Mouse (Mus musculus) frontal cortex, postnatal 36 days (tissue): ENCODE measurements around the gene 1700014D04Rik.
"Not testable (repeated sequence)": the region's sequence is repeated elsewhere in the genome, so short reads cannot be mapped to it uniquely, and the experiment has no call there.

Source experiments
- DNase-seq, 2 experiments: peaks; one replicate each; pipeline ENCODE4 v3.0.0; 2022; ENCODE audit warnings: low spot score in 2 of 2

1700014D04Rik gene

DNA sequence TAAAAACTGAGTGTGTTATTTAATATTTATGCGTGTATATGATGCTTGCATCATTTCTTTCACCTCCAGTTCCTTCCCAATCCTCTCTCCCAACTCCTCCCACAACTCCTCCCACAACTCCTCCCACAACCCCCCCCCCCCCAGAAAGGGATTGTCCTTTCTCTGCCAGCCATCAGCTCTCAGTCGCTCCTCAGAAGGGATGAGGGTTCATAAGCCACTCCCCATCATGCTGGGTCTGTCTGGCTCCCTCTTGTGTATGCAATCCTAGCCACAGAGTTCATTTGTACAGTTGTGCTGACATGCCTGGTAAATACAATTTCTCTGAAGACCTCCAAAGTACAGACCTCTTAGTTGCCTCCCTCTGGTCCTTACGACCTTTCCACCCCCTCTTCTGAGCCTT, 11.4 kb downstream of the 1700014D04Rik start:
- DNase-seq = no peak

DNA sequence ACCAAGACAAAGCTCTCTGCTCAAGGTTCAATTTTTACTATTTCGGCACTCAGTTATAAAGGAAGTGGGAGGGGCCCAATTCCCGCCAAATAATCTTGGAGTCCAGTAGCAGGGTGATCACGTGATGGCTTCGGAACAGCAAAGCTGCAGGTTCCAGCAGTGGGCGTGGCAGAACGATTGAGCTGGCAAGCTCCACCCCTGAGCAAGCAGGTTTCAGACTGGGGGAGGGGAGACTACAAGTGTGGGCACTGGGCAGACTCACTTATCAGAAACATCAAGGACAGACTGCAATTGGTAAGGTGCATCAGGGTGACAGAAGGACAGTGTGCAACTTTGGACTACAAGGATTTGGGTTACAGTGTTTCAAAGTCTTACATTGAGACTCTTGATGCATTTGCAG, 12.2 kb downstream of the 1700014D04Rik start:
- not testable (repeated sequence) for DNase-seq

DNA sequence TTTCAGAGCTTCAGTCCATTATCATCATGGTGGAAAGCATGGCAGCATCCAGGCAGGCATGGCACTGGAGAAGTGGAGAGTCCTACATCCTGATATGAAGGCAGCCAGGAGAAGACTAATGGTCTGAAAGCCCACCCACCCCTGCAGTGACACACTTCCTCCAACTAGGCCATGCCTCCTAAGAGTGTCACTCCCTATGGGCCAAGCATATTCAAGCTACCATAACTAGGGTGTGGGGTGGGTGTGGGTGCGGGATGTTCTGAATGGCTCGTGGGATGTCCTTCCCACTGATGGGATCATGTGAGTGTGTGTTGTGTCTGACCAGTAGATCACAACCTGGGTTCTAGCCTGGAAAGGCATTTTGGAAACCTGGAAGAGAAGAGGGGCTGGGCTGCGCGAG, 12.6 kb downstream of the 1700014D04Rik start:
- no peak for DNase-seq

DNA sequence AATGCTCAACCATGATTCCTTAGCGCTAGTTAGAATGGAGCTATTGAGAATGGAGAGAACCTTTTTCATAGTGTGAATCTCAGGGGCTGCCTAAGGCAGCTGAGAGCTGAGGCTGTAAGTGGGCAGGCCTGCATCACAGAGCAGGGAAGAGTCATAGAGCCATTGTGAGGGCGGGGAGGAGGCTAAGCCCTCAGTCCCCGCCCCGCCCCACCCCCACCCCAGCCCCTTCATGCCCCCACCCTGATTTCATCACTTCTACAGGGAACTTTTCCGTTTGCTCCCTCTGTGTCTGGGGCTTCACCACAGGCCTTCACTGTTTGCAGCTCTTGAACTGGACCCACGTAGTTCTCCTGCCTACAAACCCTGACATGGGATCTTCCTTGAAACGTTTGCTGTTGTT, 14.9 kb downstream of the 1700014D04Rik start, which contains the start of gene Spata31d1d:
Spata31d1d (minus strand) TSS at position 101 of the 400 bp plus-strand sequence.
- DNase-seq = no peak

DNA sequence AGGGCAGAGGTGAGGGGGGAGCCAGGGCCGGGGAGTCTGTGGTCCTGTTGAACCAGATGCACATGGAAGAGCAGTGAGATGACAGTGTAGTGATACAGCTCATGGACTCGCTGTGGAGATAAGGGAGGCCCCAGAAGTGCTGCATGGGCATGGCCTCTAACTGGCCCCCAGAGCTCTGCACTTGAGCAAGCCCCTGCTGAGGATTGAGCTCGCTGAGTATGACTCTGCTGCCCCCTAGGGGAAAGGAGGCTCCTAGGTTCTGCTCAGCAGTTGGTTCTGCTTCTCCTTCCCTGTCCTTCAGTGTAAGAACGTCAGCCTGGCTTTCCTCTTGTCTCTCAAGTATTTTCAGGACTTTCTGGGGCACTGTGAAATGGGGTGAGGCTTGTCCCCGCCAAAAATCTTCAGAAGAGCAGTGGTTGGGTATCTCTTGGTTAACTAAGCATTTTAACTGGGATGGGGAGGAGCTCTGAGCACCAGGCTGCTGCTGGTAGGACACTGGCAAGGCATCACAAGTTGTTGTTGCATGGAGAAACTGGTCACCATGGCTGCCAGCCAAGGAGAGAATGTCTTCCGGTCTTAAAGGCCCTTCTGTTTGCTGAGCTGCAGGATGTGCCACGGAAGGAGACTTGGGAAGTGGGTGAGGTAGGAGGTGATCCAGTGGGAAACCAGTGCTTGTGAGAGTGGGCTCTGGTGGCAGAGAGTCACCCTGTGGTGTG, 18.0 kb downstream of the 1700014D04Rik start:
- peak; percentile 86 to 89 for DNase-seq

DNA sequence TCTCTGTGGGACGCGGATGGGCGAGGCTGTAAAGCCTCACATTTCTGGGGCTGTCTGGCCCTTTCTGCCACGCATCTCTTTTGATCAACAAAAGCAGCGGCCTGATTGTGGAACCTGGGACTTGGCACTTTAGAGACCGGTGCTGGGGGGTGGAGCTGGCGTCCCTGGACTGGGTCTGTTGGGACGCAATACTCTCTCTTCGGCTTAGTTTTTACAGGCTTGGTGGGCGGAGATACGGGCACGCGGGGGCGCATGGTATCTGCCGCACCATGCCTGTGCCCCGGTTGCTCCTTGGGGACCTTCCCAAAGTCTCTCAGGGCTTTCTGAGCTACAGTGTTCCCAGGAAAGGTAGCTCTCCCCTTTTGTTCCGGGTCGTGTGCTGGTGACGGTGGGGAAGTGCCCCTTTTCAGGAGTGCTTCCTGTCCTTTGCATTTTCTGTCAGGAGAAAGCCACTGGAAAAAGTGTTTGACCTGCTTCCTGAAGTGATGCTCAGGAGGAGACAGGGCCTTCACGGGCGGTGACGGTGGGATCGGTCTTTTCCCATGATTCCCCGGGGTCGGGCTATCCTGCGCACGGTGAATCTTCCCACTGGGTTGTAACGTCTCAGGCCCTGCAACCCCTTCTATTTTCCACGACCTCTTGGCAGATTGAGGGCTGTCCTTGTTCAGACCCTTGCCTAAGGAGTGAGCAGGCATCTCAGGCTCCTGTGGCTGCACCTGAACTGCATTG, 20.2 kb downstream of the 1700014D04Rik start:
- DNase-seq = no peak

DNA sequence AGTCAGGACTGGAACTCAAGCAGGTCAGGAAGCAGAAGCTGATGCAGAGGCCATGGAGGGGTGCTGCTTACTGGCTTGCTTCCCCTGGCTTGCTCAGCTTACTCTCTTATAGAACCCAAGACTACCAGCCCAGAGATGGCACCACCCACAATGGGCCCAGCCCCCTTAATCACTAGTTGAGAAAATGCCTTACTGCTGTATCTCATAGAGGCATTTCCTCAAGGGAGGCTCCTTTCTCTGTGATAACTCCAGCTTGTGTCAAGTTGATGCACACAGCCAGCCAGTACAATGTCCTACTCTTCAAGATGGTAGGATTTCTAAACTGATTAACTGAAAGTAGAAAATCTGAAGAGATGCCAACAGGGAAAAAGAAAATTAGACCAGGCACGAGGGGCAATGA, 24.5 kb downstream of the 1700014D04Rik start:
- DNase-seq = not testable (repeated sequence)

DNA sequence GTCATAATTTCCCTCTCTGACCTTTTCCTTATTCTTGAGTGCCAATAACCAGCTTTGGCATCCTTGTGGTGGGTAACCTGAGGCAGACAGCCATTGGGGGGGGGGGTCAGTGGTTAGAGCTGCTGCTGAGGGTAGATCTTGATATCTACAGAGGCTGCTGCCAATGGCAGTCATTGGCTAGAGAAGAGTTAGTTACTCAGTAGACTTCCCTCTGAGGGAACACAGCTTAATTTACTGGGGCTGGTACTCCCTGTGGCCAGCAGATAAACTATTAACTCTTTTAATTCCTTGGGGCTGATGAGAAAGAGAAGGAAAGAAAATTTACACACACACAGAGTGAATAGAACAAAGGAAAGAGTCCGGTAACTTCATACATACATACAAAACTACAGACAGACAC, 27.1 kb downstream of the 1700014D04Rik start:
- no peak for DNase-seq

DNA sequence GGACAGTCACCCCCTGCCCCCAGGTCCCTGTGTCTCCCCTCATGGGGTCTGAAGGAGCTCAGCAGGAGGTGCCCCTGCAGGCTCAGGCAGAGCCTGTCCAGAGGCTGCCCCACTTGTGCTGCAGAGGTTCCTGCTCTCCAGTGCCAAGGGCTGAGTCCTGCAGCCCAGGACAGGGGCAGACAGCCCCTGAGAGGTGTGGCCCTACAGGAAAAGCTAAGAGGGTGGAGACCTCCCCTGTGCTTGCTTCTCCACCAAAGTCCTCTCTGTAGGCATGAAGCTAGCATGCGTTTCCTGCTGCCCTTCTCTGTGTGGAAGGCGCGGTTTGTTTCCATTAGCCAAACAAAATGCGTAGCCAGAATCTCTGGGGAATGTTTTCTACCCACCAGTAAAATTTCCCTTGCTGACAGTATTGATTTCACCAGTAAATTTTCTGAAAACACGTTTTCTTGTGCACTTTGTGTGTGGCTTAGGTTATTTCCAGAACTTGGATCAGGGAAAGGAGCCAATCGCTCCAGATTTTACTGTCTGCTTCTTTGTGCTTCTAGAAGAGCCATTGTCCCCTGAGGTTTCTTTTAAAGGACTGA, 27.6 kb downstream of the 1700014D04Rik start:
- not testable (repeated sequence) for DNase-seq

DNA sequence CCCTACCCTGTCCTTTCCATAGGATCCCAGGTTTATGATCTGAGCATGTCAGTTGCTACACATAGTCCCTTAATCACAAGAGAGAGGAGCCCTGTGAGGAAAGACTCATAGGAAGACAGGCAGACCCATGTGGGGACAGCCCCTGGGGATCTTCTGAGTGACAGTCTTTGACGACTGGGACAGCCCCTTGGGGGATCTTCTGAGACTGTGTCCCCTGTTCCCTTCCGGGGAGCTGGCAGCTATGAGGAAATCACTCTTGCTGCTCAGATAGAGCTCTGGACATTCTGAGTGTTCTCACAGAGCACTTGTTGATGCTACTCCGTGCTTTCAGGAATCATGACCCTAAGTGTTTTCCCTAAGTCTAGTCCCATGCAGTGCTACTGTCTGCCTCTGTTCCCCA, 32.8 kb downstream of the 1700014D04Rik start:
- DNase-seq = no peak

DNA sequence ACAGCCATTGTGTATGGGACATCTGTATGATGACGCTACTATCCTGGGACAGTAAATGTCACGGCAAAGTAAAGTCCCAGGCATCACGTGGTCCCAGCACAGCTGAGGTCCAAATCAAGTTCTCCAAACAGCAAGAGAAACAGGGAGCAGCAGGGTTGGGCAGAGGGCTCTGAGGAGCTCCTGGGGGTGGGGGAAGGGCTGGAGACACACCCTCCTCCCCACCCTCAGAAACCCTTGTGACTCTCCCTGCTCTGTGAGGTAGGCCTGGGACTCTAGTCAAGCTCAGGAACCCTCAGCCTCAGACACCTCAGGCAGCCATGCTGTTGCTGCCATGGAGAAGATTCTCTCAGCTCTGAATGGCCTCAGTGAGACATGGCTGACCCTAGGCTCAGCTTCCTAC, 34.6 kb downstream of the 1700014D04Rik start, which contains the start of gene Spata31d1b:
Spata31d1b (plus strand) TSS at position 301 of the 400 bp plus-strand sequence.
- DNase-seq = not testable (repeated sequence)

DNA sequence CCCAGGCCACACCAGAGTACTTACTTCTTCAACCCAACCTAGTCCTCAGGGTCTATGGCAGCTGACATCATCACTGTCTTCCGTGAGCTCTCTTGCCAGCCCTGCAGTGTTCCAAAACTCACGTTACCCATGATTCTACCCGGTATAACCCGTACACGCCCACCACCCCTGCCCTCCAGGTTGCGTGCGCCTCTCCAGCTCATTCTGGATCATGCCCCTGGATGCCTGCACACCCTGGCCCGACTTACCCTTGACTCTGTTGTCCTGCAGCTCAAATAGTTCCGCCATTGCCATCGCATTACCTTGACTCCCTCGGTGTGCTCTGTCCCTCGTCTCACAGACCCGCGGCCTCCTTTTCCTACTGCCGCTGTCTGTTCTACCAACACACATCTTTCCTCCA, 36.3 kb downstream of the 1700014D04Rik start, which contains the start of gene Spata31d1a:
Spata31d1a (minus strand) TSS at position 101 of the 400 bp plus-strand sequence.
- no peak for DNase-seq

DNA sequence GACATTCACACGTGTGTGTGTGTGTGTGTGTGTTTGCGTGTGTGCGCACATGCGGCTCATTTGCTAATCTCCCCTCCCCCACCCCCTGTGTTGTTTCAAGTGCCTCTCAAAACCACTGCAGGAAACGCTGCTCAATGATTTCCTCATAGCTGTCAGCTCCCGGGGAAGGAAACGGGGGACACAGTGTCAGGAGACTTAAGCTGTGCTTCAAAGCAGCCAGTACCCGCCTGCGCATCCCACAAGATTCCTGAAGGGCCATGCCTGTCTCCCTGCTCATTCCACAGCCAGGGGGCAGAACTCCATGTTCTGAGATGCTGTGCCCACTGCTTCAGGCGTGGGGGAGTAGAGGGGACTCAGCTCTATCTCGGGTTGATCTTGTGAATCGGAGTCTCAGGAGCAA, 42.0 kb downstream of the 1700014D04Rik start:
- DNase-seq = peak; percentile 14 to 41

DNA sequence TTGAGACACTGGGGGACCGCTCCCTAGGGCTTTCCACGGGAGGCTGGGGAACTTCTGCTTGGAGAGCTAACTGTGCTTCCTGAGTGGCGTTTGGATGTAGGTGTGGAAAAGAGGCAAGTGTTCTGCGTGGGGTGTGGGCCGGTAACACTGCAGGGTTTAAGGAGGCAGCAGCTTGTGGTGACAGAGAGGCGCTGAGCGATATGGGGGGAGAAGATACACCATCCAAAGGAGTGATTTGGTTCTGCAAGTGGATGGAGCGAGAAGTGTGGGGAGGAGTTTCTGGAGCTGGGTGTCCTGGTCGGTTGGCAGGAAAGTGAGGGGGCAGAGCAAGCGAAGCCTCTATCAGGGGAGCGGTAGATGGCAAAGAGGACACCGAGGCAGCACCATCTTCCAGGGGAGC, 43.0 kb downstream of the 1700014D04Rik start:
- DNase-seq = peak; percentile 45 to 54

DNA sequence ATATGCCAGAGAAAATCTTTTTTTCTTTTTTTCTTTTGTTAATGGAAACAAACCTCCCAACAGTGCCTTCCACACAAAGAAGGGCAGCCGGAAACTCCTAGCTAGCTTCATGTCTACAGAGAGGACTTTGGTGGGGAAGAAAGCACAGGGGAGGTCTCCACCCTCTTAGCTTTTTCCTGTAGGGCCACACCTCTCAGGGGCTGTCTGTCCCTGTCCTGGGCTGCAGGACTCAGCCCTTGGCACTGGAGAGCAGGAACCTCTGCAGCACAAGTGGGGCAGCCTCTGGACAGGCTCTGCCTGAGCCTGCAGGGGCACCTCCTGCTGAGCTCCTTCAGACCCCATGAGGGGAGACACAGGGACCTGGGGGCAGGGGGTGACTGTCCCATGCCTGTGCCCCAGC, 46.4 kb downstream of the 1700014D04Rik start:
- DNase-seq = not testable (repeated sequence)

DNA sequence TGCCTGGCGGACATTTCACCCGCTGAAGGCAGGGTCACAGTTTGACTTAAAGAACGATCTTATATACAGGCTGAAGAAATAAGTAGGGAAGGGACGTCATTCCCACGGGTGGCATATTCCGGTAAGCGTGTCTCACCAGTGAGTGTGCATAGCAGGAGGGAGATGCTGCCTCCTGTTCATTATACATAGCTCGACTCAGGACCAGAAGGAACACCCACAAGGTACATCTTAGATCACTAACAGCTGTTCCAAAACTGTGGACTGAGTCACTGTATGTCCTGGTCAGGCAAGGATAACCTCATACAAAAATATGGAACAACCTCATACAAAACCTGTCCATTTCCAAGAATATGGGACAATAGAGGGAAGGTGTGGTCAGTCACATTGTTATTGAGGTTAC, 47.4 kb downstream of the 1700014D04Rik start:
- peak; percentile 15 to 33 for DNase-seq

DNA sequence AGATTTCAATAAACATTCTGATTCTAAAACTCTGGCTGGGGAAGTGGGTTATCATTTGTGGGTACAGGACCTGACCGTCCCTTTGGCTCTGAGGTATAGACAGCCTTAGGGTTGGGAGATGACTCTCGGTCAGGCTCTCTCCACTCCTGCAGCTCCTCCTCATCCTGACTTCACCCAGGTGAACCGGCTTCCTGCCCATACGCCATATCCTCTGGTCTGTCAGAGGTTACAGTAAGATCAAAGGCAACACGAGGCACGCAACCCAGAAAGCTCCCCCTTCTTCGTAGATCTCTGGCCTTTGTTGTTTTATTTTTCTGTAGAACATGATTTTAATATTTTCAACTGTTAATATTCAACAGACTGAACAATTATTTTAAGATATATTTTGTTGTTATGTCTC, 50.8 kb downstream of the 1700014D04Rik start:
- DNase-seq = no peak

DNA sequence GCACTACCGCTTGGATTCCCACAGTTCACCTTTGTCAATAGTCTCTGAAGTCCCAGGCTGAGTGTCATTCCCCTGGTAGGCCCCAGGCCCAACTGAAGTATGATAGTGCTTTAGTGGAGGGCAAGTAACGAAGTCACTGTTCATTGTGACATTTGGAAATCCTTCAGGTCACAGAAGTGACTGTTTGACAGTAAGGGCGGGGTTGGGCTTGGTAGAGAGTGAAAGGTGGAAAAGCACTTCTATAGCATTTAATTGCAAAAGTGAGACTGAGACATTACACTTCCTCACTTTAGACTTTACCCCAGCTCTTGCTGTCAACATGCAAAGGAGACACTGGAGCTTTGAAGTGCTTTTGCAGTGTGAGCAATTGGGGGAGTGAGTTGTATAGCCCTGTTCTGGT, 52.5 kb downstream of the 1700014D04Rik start, which contains the start of gene 4921517D22Rik:
4921517D22Rik (minus strand) TSS at position 101 of the 400 bp plus-strand sequence.
- DNase-seq = no peak

DNA sequence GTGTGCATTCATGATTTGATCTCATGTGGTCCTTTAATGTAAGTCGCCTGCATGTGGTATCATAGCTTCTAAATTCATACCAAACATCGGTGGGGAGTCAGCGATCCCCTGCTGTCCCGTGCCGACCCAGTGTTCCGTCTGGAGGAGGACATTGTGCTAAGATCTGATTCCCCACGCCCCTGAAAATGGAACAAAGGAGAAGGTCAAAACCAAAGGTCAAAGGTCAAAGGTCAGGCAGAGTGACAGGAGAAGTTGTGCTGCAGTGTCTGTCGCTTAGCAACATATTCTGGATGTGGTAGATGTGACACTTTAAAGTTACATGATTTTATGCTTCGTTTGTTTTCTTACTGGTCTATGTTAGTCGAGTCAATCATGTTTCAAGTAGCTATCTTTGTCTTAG, 55.1 kb downstream of the 1700014D04Rik start:
- DNase-seq = no peak
